Mouse (Mus musculus) R1 (cell line): ENCODE measurements at regions not wholly inside any gene's neighbourhood (a gene's known extent, or its start where the extent isn't known, plus 50 kb on each side); places are given as distances from the start of the nearest gene placed in this dataset.
"Not testable (repeated sequence)": the region's sequence is repeated elsewhere in the genome, so short reads cannot be mapped to it uniquely, and the experiment has no call there.

Experiments used
- DNase-seq: peaks from one replicate; pipeline ENCODE4 v3.0.0-alpha.2; 2018; ENCODE audit warnings: low read depth, low spot score

DNA sequence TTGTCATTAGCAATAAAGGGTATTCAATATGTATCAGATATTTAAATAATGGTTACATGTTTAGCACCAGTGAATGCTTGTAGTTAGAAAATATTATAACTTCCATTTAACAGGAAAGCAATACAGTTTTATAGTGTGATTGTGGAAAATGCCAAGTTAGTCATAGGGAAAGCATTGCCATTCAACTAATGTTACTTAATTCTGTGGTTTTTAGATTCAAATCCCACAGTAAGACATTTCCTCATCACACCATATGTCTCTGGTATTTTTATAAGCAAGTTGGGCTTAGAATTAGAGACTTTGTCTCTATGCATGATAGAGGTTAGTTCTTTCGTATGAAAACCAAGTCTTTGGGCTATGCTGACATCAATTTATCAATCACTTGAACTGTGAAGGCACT, 133.0 kb downstream of the Prr30 start:
- DNase-seq: no peak

DNA sequence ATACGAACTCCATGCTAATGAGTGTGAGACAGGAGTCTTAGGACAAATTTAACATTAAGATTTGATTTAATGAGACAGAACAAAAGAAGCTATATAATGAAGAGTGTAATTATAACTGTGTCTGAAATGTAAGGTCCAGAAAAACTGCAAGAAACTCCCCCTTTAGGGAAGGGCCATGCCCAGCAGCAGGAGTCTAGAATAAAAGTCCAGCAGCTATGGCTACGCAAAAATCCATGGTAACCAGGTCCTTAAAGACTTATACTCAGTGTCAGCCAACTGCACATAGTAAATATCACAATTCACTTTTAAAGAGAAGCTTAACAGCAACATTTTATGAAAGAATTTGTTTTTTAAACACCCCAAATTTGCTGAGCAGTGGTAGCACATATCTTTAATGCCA, 143.3 kb downstream of the Prr30 start:
- DNase-seq: no peak

DNA sequence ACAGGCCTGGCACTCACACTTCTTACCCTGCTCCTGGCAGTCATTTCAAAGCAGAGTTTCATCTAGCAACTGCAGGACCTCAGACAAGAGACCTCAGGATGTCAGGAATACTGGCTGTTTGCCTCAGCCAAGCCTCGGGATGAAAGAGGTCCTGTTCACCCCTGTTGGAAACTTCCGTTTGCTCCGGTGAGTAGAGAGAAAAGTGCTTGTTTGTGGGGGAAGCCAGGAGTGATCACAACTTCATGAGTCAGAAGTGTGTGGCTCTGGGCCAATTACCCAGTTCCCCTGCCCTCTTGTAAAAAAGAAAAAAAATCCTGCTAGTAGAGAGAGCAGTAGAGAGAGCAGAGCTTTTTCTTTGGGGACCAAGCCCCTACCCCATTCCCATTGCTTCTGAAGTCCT, 144.2 kb downstream of the Prr30 start:
- DNase-seq: no peak

DNA sequence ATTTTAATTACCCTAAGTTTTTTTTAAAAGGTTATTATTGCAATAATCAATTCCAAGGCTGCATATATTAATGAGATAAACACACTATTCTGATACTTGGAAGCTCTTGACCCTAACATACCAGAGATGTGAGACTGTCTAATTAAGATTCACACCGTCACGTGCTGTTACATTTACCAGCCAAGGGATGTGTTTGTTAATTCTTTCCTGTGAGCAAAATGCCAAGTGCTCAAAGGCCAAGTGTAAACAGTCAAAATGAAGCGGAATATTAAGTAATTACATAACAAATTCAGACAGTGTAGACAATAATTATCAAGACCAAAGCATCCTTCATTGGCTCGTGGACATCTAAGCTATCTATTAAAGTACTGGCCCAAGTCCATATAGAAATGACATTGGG, 145.3 kb downstream of the Prr30 start:
- no peak for DNase-seq

DNA sequence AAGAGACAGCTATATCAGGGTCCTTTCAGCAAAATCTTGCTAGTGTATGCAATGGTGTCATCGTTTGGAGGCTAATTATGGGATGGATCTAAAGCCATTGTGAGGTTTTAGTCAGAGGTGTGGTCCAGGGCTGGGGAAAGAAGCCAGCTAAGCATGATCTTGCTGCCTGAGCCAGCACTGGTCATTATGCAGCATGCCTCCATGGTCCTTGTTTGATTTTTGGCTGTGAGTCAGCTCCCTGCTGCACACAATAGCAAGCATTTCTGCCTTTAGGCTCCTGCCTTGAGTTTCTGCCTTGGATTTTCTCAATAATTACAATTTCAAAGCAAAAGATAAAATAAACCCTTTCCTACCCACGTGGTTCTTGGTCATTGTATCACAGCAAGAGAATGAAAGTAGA, 147.4 kb downstream of the Prr30 start:
- no peak for DNase-seq

DNA sequence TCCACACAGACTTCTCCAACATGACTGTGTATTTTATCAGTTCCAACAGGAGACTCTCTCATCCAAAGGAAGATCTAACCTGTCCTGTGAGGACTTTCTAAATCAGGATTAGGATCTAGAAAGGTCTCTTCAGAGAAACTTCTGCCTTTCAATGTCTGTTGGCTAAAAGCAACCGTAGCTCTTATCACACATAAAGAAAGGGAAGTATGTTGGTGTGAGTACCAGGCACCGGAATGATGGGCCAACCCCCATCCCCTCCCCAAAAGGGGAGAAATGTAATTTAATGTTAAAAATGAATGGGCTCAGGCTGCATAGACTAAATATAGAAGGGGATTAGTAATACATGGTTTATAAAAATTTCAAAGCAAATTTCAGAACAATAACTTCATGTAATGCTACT, 149.9 kb downstream of the Prr30 start:
- DNase-seq: no peak

DNA sequence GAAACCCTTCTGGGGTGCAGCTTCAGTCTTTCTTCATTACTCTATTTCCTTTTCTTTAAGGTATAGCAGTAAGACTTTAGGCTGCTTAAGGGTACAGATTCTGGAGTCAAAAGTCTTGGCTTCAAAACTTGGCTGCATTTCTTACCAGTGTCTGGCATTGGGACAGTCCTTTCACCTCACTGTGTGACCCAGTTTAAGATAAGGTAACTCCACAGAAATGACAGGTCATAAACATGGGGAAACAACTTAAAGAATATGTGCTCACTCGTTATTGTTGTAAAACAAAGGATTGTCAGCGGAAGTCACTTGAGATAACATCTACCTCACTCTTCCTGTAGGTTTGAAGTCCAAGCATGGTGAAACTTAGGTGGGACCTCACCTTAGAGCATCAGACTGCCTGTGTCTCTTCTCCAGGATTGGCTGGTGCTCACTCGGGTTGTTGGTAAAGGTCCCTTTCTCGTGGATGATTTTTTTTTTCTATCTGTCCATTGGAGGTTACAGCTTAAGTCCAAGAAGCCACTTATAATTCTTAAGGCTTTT, 150.4 kb downstream of the Prr30 start:
- DNase-seq: no peak

DNA sequence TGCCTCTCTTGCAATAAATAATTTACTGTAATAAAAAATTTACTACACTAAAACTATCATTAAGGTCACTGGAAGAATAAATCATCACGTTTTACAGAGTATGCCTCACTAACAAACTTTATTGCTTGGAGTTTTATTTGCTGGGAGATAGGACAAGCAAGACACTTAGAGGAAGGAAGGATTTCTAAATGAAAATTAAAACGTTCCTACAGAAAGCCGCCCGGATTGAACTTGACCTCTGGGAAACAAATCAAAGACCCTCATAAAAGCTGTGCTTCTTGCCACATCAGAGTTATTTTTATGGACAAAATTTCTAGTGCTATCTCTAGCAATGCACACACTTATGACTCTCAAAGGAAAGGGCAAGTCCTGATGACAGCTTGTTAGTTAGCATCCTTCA, 156.6 kb downstream of the Prr30 start:
- no peak for DNase-seq

DNA sequence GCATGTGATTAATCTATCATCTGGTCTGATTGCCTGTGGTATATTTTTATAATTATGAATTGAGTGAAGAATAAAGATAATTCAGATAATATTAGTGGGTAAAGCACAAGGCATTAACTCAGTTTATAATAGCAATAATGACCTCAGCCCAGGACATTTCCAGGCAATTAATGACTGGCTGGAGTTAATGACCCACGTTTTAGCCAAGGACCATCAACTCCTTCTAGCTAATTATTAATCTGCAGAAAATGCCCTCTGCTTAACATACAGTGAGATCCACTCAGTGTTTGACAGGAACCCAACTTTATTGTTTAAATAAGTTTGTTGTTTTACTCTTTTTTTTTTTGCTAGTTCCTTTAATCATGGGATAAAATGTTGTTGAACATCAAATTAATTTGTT, 199.1 kb downstream of the Prr30 start:
- DNase-seq: no peak

DNA sequence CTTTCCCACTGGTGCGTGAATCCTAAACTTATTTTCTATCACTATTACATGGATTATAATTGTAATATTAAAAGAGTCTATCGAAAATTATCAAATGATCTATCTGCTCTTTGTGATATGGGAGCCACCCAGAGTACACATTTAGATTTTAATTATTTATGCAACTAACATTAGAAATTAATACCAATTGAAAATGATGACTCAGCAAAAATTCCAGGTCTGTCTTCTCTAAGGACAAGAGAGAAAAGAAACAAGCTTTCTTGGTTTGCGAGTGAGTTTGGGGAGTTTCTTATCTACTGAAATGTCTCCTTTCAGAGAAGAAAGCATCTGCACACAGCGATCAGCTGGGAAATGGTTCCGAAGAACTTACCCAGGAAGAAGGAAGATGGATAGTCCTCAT, 219.4 kb downstream of the Prr30 start:
- DNase-seq: no peak

DNA sequence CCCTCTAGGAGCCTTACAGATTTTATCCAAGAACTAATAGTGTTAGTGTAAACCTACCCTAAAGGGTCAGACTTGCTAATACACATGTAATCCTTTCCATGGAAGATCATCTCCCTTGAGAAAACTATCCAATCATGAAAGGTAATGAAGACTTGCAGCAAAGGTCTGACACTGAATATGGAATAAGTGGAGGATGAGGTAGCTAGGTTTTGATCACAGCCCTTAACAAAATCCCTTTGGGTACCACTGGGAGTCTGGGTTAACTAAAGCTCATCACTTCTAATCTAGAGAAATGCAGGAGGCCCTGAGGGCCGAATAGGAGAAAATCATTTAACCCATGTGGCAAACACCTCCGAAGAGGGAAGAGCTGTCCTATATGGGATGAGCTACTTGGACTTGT, 221.6 kb downstream of the Prr30 start:
- DNase-seq: no peak

DNA sequence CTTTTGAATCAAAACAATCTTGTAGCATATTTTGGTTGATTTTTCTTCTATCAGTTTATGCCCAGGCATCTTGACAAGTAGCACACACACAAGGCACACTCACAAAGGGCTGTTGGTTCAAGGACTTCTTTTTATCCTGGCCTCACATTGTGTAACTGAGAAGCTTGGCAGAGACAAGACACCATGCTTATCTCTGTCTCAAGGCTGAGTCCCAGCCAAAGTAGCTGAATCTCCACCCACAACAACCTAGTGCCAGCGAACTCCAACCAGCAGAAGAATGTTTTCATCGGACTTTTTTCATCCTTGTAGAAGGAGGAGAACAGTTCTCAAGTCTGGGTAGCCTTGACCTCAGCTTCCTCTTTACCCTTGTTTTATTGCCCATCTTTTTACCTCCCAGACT, 229.2 kb downstream of the Prr30 start:
- DNase-seq: no peak

DNA sequence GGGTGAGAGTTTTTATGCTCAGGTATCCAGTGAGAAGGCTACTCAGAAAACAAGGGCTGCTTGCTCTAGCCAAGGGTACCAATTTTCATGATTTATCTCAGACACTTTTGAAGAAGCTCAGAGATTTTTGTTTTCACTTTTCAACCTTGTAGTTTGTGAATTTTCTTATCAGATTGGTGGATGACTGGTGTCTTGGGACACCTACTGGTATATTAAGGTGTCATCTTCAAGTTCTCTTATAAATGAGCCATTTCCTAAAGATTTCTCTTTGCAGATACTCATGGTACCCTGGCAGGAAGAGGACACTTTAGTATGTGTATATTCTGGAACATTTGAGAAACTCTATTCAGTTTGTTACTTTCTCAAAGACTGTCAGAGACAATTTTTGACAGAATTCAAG, 239.9 kb downstream of the Prr30 start:
- DNase-seq: no peak

DNA sequence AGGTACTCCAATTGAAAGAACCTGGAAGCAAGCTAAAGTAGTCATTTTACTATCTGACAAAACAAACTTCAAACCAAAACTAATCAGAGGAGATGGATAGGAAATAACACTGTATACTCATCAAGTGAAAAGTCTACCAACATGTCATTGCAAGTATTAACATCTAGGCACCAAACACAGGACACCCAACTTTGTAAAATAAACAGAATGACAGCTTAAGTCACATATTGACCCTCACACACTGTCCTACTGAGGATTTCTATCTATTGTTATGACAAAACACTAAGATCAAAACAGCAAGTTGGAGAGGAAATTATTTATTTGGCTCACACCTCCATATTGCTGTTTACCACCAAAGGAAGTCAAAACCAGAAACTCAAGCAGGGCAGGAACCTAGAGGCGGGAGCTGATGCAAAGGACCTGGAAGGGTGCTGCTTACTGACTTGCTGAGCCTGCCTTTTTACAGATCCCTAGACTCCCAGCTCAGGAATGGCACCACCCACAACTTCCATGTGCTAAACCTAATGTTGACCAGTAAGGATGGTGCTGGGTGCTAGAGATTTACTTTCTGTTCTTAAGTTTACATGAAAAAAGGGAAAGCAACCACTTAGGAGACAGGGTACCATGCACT, 244.2 kb downstream of the Prr30 start:
- no peak for DNase-seq

DNA sequence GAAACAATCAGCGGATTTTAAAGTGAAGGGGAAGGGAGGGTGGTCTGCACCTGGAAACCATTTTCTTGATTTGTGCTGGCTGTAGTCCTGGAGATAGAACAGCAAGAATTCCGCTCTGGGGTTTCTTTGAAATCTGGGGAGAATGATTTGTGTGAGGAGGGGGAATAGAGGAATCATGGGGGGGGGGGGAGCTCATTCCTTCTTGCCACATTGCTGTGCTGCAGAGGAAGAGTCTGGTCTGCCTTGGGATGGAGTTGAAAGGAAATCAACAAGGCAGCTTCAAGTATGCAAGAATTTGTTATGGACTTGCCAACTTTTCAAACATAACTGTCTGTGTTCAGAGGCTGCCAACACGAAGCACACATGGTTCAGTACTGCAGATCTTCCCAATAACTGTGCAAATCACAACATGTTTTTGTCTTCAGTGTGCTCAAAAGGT, 249.4 kb downstream of the Prr30 start:
- DNase-seq: no peak

DNA sequence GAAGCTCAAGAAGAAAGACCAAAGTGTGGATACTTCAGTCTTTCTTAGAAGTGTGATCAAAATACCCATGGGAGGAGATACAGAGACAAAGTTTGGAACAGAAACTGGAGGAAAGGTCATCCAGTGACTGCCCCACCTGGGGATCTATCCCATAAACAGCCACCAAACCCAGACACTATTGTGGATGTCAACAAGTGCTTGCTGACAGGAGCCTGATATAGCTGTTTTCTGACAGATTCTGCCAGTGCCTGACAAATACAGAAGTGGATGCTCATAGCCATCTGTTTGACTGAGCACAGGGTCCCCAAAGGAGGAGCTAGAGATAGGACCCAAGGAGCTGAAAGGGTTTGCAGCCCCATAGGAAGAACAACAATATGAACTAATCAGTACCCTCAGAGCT, 252.5 kb downstream of the Prr30 start:
- not testable (repeated sequence) for DNase-seq

DNA sequence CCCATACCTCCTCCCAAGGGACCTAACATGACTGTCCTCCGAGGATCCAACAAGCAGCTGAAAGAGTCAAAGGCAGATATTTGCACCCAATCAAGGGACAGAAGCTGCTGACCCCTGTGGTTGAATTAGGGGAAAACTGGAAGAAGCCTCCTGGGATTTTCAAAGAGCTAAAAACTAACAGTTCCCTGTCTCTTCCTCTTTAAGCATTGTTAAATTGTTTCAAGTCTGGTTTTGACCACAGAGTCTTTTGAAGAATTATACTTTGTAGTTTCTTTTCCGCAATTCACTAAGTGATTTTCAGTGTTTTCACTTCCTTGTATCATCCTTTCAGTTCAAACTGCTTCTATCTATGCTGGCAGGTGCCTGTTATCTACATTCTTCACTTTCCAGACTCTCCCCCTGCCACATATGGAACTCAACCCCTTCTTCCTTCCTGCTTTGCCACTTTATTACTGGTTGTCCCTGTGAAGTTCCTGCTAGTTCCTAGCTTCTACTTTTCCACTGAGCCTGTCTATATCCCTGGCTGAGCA, 262.7 kb downstream of the Prr30 start:
- DNase-seq: no peak

DNA sequence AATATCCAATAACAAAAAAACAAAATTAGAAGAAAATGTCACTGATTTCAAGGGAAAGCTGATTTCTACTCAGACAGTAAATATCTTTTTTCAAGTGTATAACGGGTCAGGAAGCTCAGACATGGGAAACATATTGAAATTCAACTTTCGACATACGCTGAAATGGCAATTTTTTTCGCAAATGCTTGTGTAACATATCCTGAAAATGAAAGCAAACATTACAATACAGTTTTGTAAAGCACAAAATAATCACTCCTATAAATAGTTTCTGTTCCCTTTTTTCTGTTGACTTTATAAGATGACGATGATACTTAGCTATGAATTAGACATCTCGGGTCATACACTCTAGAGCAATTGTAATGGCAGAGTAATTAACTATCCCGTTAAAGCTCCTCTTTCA, 265.6 kb downstream of the Prr30 start:
- DNase-seq: no peak

DNA sequence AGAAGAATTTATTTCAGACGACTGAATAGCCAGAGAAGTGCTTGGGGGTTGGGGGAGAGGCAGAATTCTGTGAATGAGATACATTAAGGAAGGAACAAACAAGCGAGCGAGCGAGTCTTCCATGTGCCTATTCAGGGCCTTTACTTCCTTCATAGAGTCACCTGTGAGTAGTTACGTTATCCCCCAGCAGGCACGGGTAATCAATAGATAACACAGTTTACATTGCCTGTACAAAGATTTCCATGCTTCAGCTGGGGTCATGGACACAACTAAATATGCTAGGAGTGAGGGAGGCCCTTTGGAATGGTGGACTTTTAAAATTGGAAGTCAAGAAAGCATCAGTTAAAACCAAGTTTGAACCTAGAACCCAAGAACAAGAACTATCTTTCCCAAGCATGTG, 275.2 kb downstream of the Prr30 start:
- DNase-seq: no peak

DNA sequence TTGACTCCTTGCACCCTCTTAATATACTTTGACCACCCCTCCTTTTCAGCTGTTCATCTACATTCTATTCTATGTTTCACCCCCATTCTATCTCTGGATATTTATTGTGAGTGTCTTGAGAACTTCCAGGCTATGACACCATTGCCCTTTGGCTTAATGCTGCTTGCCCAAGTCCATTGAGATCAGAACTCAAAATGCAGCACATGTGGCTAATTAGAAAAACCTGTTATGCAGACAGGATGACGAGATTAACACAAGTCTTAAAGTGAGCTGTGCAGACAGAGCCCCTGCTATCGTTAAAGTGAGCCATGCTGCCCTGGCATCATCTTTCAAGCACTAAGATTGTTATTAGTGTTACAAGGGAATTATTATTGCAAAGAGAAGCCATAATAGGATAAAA, 299.9 kb downstream of the Prr30 start:
- DNase-seq: no peak

DNA sequence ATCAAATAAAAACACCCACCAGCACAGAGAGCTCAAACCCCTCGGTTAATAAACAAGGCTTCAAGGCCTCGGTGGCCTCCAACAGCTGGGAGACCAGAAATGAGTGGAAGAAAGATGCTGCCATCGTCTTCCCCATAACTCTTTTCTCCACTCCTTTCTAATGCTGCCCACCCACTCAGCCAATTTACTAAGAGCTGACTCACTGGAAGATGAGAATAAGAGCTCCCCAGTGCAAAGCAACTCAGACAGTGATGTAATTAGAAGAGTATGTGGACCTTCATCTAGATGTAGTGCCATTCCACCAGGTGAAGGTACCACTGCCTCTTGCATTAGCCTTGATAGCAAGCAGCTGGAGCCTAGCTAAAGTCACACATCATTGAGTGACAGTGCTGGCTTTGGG, 301.1 kb downstream of the Prr30 start:
- DNase-seq: no peak

DNA sequence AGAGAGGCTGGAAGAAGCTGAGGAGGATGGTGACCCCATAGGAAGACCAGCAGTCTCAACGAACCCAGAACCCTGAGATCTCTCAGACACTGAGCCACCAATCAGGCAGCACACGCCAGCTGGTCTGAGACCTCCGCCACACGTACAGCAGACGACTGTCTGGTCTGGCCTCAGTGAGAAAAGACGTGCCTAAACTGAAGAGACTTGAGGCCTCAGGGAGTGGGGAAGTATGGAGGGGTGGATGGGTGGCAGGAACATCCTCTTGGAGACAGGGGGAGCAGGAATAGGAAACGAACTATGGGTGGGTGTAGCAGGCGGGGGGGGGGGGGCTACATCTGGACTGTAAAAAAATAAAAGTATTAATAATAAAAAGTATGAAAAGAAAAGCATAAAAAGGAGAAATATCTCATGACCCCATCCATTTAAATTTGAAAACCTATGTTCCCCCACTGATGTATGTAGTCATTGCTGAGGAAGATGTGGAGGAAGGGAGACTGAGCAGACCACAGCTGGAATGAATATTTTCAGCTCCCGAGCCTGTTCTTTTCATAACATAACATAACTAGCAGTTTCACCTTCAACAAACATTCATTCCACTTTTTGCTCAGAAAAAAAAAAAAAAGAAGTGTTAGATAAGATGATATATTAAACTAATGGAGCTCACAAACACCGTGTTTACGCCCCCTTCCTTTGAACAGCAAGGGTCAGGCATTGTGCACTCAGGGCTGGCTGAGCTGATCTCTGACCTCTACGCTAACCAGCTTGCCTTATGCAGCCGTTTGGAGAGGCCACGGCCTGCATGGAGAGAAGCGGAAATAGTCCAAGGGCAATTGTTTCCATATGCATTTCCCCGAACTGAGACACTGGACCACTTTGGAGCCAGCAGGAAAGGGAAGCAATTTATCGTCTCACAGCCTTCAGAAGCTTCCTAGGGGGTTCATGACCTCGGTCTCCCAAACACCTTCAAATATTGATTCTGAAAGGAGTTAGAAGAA, 310.7 kb downstream of the Prr30 start:
- DNase-seq: peak; percentile 59

DNA sequence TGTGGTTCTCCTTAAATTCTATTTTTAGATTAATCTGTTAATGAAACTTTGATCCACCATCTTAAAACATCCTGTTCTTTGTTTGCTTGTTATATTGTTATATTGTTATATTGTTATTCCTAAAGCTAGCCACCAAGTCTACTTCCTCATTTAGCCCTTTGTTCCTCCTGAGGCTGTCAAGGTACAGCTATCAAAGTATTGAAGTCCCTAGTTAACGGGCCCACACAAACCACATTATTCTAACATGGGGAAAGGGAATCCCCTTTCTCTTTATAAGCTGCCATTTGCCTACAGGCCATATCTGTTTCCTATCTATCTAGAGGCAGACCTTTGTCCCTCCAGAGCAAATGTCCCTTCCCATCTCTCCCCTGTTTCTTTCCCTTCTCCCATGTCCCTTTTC, 317.0 kb downstream of the Prr30 start:
- DNase-seq: no peak
